Mouse (Mus musculus) spleen, adult 2 months (tissue): ENCODE measurements around the gene Cmya5. TPM values are rescaled to one million over a fixed set of nuclear protein-coding genes. Genes with fewer than 3 reads are reported as not detected.

ENCODE experiments used
- DNase-seq, 2 experiments: peaks; one replicate each; pipeline versions ENCODE4 v3.0.0 to v3.0.0-alpha.2; 2012 to 2021; ENCODE audit warnings: low spot score in 2 of 2, low read depth in 1 of 2
- H3K27ac ChIP-seq: fragments of 200-500 bp; 2 replicates; pipeline ENCODE4 v1.5.1; 2012; ENCODE audit warnings: low read length, inconsistent platforms; ENCODE audit not compliant: insufficient read depth
- H3K27me3 ChIP-seq: fragments of 200-500 bp; 2 replicates; pipeline ENCODE4 v1.6.1; 2012; ENCODE audit warnings: mild to moderate bottlenecking, moderate library complexity, low read length, inconsistent platforms; ENCODE audit not compliant: control insufficient read depth, insufficient read depth
- H3K36me3 ChIP-seq: fragments of 200-500 bp; 2 replicates; pipeline ENCODE4 v1.6.1; 2012; ENCODE audit warnings: mild to moderate bottlenecking, low read length, inconsistent platforms; ENCODE audit not compliant: control insufficient read depth, insufficient read depth
- H3K4me1 ChIP-seq: fragments of 200-500 bp; 2 replicates; pipeline ENCODE4 v1.6.1; 2011; ENCODE audit warnings: inconsistent platforms; ENCODE audit not compliant: control insufficient read depth, insufficient read depth, insufficient read length
- H3K4me3 ChIP-seq: fragments of 200-500 bp; 2 replicates; pipeline ENCODE4 v1.5.1; 2011; ENCODE audit warnings: mild to moderate bottlenecking, inconsistent platforms; ENCODE audit not compliant: insufficient read depth, insufficient read length; ENCODE audit errors: extremely low read depth
- CTCF ChIP-seq: fragments of 200-500 bp; IDR thresholded peaks from 2 replicates; pipeline ENCODE4 v1.5.1; 2011; ENCODE audit warnings: mild to moderate bottlenecking, inconsistent platforms; ENCODE audit not compliant: insufficient read depth, insufficient read length, insufficient replicate concordance; ENCODE audit errors: extremely low read depth
- POLR2A ChIP-seq: fragments of 200-500 bp; IDR thresholded peaks from 2 replicates; pipeline ENCODE4 v1.6.1; 2011; ENCODE audit warnings: low read depth, low read length, inconsistent platforms
- WGBS: fragments of 180-500 bp; shearing (Covaris S2); methylation state at CpG from one replicate; pipeline ENCODE4 v1.1.7; 2018; 5-methylcytosine and 5-hydroxymethylcytosine counted together
- polyA plus RNA-seq: library from polyadenylated mRNA; depleted of rRNA; stranded (reverse); fragments of >200 nt; gene quantifications from 2 replicates; pipeline ENCODE4 v1.2.3, GENCODE M21; 2012

Gene Cmya5
- polyA plus RNA-seq, 1 experiment: 0.13 TPM

- 27% methylated on average over 1 of the region's 1 CpGs for WGBS
- H3K27ac ChIP-seq: no peak overlapping the region
- H3K4me1 ChIP-seq: no peaks in the 10 kb centered on the region
- no peak overlapping the region for H3K4me3 ChIP-seq
- DNase-seq: no peak
- H3K36me3 ChIP-seq: no peaks in the 10 kb centered on the region
- H3K27me3 ChIP-seq: no peaks in the 10 kb centered on the region
- TF ChIP-seq POLR2A (no peak), CTCF (no peak)
Measured at GRCm38 (mm10) chr13:93022158-93022557, 122.4 kb downstream of the Cmya5 start.

DNA sequence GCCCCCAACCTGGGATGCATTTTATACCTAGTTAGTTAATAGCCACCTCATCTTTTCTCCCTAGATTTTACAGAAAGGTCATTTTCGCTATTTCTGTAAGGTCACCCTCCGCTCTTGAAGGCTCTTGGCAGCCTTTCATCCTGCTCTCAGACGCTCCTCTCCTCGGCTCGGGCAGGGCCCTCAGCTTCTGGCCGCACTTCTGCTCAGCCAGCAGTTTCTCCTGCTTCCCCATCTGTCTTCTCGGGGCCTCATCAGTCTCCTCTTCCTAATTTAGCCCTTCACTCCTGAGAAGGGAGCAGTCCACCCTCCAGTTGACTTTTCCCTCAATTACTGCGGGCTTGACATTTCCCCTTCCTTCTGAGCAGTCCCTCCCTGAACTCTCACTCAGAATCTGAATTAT lies 131.6 kb downstream of the Cmya5 start:
- Histone ChIP-seq H3K4me3 (no peak overlapping the region), H3K27me3 (no peaks in the 10 kb centered on the region), H3K36me3 (no peaks in the 10 kb centered on the region), H3K27ac (no peak overlapping the region), H3K4me1 (0 out of 2 replicates have a peak, but pooled peaks cover under 1% of the 10 kb centered on the region)
- 63% methylated on average over 8 of the region's 8 CpGs for WGBS
- DNase-seq: no peak
- no peak for TF ChIP-seq CTCF

GRCm38 (mm10) chr13:93011315-93011714 lies 133.2 kb downstream of the Cmya5 start:
- no peak for DNase-seq
- H3K27ac ChIP-seq: no peak overlapping the region
- WGBS: 89% methylated on average over 4 of the region's 4 CpGs
- no peaks in the 10 kb centered on the region for H3K36me3 ChIP-seq
- H3K4me3 ChIP-seq: no peak overlapping the region
- TF ChIP-seq CTCF (no peak), POLR2A (no peak)
- peaks cover 7% of the 10 kb centered on the region; the same call in 1 of the 2 replicates for H3K4me1 ChIP-seq
- H3K27me3 ChIP-seq: no peaks in the 10 kb centered on the region

- Histone ChIP-seq H3K36me3 (no peaks in the 10 kb centered on the region), H3K4me3 (no peak overlapping the region), H3K27me3 (no peaks in the 10 kb centered on the region), H3K4me1 (peaks cover 7% of the 10 kb centered on the region; the same call in 1 of the 2 replicates), H3K27ac (no peak overlapping the region)
- TF ChIP-seq CTCF (no peak), POLR2A (no peak)
- WGBS: 94% methylated on average over 7 of the region's 7 CpGs
- no peak for DNase-seq
Measured at GRCm38 (mm10) chr13:93010524-93010923, 134.0 kb downstream of the Cmya5 start.

- H3K4me3 ChIP-seq: no peak overlapping the region
- peaks cover 7% of the 10 kb centered on the region; the same call in 1 of the 2 replicates for H3K4me1 ChIP-seq
- H3K27me3 ChIP-seq: no peaks in the 10 kb centered on the region
- WGBS: 72% methylated on average over 4 of the region's 4 CpGs
- TF ChIP-seq CTCF: no peak
- no peak for TF ChIP-seq POLR2A
- no peak overlapping the region for H3K27ac ChIP-seq
- H3K36me3 ChIP-seq: no peaks in the 10 kb centered on the region
- no peak for DNase-seq
Measured at GRCm38 (mm10) chr13:93007078-93007477, 137.4 kb downstream of the Cmya5 start.

- 87% methylated on average over 4 of the region's 4 CpGs for WGBS
- H3K36me3 ChIP-seq: no peaks in the 10 kb centered on the region
Measured at GRCm38 (mm10) chr13:93006347-93006746, 138.2 kb downstream of the Cmya5 start.

DNA sequence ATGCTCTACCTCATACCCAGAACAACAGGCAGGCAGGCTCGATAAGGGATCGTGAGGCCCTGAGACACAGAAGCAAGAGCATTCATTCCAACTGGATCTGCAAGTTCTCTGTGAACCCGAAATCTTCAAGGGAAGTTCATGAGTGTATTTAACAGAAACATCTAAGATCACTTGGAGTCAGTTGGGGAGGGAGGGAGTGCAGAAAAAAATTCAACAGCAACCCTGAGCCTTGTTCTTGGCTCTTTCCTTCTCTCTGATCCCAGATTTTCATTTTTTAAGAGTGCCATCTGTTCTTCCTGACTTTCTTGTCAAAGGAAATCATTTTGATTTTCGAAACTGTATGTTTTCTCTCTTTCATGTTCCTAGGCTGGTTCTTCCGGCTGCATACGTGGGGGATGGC lies 140.5 kb downstream of the Cmya5 start:
- no peak overlapping the region for H3K4me3 ChIP-seq
- no peak overlapping the region for H3K27ac ChIP-seq
- no peaks in the 10 kb centered on the region for H3K36me3 ChIP-seq
- TF ChIP-seq POLR2A (no peak), CTCF (no peak)
- peaks cover 7% of the 10 kb centered on the region; the same call in 1 of the 2 replicates for H3K4me1 ChIP-seq
- no peak for DNase-seq
- 83% methylated on average over 6 of the region's 6 CpGs for WGBS
- no peaks in the 10 kb centered on the region for H3K27me3 ChIP-seq

More at GRCm38 (mm10) chr13:93006347-93006746, 138.2 kb downstream of the Cmya5 start:
- H3K27me3 ChIP-seq: no peaks in the 10 kb centered on the region
- H3K4me3 ChIP-seq: no peak overlapping the region
- no peak for DNase-seq
- H3K27ac ChIP-seq: no peak overlapping the region
- TF ChIP-seq CTCF (no peak), POLR2A (no peak)
- H3K4me1 ChIP-seq: peaks cover 7% of the 10 kb centered on the region; the same call in 1 of the 2 replicates
